Mouse (Mus musculus) neural tube, embryonic 10.5 days (tissue): ENCODE results near the gene C1rb.
A peak's percentile ranks its signal among the peaks of the same experiment; 100 is the strongest.
"Not testable (repeated sequence)": the region's sequence is repeated elsewhere in the genome, so short reads cannot be mapped to it uniquely, and the experiment has no call there.

Source experiments
- DNase-seq: peaks from one replicate; pipeline ENCODE4 v3.0.0-alpha.2; 2017; ENCODE audit warnings: low spot score; ENCODE audit errors: extremely low spot score

C1rb gene

GRCm38 (mm10) chr6:124570026-124570425 is at the start of gene C1rb:
Gene C1rb, plus strand, starts transcription at chr6:124570294.
- peak; percentile 65 for DNase-seq

- DNase-seq, result not testable (repeated sequence)
These were observed 48.0 kb upstream of the C1rb start for GRCm38 (mm10) chr6:124522082-124522481.

- DNase-seq, result no peak
These were observed 42.2 kb upstream of the C1rb start for GRCm38 (mm10) chr6:124527881-124528280.

DNA sequence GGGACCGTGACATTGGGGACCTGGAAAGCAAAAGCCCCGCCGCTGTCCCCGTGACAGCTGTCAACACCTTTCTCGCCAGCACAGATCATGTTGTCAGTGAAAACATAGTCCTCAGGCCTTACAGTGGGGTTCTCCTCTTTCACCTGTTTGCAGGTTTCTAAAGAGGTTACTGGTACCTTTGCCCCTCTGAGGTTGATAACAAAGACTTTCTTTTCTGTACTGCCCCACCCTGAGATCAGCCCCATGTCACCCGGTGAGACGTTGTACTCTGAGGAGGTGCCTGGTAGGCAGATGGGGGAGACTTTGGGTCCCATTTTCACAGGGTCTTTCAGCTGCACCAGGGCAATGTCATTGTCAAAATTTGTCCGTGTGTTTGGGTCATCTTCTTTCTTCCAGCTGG is 39.0 kb upstream of the C1rb start:
- no peak for DNase-seq

GRCm38 (mm10) chr6:124536125-124536829 is 33.8 kb upstream of the C1rb start:
- DNase-seq, result not testable (repeated sequence)

- not testable (repeated sequence) for DNase-seq
These were observed 28.9 kb upstream of the C1rb start for GRCm38 (mm10) chr6:124541176-124541575.

- DNase-seq, result not testable (repeated sequence)
These were observed 27.8 kb upstream of the C1rb start, which contains the start of gene C1s1 for GRCm38 (mm10) chr6:124542284-124542683. Gene C1s1, minus strand, starts transcription at chr6:124542359.

- DNase-seq, result no peak
These were observed 25.6 kb upstream of the C1rb start for GRCm38 (mm10) chr6:124544466-124544865.

GRCm38 (mm10) chr6:124545425-124545824 is 24.7 kb upstream of the C1rb start:
- DNase-seq, result no peak

DNA sequence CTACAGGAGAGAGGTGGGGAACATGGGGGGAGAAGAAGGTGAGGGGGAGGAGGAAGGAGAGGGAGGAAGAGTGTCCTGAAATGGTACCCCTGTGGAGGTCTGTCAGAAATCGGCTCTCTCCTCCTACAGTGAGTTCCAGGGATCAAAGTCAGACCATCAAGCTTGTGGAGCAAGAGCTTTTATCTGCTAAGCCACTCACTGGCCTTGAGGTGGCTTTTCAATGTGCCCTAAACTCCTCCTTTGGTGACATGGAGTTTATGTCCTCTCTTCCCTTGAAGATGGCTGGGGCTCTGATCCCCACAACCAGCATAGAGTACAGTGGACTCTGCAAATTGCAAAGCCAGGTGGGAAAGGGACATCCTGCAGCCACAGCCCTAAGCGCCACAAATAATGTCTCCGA is 22.1 kb upstream of the C1rb start:
- not testable (repeated sequence) for DNase-seq

GRCm38 (mm10) chr6:124549023-124549550 is 21.0 kb upstream of the C1rb start:
- DNase-seq, result no peak

- DNase-seq, result no peak
These were observed 17.3 kb upstream of the C1rb start for GRCm38 (mm10) chr6:124552766-124553165.

DNA sequence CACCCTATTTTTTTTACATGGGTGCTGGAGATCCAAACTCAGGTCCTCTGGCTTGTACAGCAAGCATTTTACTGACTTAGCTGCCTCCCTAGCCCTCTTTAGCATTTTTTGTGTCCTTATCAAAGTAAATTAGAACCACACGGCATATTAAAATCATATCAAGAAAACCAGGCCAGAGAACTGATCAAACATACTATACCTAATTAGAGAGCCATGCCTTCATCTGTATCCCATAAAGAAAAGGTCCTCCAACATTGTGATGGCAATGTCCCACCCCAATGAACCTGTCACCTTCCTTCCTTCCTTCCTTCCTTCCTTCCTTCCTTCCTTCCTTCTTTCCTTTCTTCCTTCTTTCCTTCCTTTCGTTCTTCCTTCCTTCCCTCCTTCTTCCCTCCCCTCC is 14.1 kb upstream of the C1rb start:
- DNase-seq, result not testable (repeated sequence)

DNA sequence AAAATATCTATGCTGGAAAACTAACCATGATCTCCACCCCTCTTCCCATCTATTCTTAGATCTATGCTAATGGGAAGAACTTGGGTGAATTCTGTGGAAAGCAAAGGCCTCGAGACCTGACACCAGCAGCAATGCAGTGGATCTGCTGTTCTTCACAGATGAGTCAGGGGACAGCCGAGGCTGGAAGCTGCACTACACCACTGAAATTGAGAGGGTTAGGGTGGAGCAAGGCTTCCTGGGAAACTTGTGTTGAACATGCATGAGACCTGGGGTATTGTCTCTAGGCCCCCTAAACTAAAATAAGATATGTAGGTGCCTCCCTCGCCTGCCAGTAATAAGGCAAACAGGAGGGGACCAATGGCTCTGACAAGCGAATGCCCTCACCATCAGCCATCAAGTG is 8.9 kb upstream of the C1rb start:
- not testable (repeated sequence) for DNase-seq

GRCm38 (mm10) chr6:124561611-124562010 is 8.5 kb upstream of the C1rb start:
- not testable (repeated sequence) for DNase-seq

DNA sequence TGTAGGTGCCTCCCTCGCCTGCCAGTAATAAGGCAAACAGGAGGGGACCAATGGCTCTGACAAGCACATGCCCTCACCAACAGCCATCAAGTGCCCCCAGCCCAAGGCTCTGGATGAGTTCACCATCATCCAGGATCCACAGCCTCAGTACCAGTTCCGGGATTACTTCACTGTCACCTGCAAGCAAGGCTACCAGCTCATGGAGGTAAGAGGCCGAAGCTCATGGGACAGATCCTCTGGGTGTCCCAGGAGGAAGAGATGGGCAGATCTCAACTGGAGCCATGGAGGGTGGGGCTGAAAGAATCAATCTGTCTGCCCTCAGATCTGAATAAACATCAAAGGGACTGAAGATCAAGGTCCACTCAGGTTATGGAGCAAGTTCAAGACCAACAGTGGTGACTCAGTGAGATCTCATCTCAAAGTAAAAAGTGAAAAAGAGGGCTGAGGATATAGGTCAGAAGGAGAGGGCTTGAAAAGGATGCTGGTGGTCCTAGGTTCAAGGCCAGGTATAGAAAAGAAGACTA is 5.1 kb downstream of the C1rb start:
- DNase-seq, result not testable (repeated sequence)

GRCm38 (mm10) chr6:124580155-124580554 is 10.1 kb downstream of the C1rb start:
- not testable (repeated sequence) for DNase-seq

GRCm38 (mm10) chr6:124582231-124582630 is 12.1 kb downstream of the C1rb start:
- DNase-seq, result no peak

DNA sequence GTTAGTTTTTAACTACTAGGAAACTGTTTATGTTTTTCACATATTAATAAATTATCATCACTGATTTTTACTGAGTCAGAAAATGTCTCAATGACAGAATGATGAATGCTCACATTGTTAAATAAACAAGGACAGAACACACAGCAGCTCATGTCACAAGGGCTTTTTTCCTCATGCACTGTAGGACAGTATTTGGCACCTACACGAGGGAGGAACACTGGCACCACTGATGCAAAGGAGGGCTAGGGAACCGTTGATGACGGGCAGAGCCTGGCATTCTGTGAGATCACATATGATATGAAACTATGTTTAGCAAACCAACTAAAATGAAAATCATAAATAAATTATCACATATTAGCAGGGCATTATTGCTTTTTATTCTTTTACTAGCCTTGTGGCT is 14.8 kb downstream of the C1rb start:
- DNase-seq, result no peak

- no peak for DNase-seq
These were observed 15.7 kb downstream of the C1rb start for GRCm38 (mm10) chr6:124585761-124586160.

- DNase-seq, result no peak
These were observed 16.2 kb downstream of the C1rb start for GRCm38 (mm10) chr6:124586266-124586665.

GRCm38 (mm10) chr6:124588771-124589170 is 18.7 kb downstream of the C1rb start:
- DNase-seq, result no peak

DNA sequence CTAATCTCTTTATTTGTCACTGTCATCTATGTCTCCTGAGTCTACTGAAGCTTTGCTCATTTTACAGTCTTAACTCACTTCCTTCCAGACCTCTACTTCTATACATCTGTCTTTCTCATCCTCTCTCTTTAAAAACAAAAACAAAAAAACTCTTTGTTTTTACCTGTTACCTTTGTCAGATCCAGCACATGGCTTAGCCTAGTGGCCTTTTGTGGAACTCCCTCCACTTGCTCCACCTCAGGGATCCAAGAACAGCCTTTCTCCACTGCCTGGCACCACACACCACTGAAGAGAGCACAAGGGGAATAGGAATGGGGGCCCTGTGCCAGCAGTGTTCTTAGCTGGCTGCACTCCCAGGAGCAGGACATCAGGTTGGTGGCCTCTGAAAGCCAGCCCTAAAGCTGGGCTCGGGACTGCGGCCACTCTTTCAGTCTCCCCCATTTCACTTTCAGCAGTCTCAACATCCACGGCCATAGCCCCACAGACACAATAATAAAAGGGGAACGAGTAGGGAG is 22.1 kb downstream of the C1rb start:
- DNase-seq, result no peak
